Mouse (Mus musculus) spleen, postnatal 14 days (tissue): ENCODE data around the gene Gm20696.

ENCODE experiments used
- DNase-seq, 2 experiments: peaks; one replicate each; pipeline ENCODE4 v3.0.0; 2021 to 2022; ENCODE audit warnings: low spot score in 2 of 2

Gene Gm20696

DNA sequence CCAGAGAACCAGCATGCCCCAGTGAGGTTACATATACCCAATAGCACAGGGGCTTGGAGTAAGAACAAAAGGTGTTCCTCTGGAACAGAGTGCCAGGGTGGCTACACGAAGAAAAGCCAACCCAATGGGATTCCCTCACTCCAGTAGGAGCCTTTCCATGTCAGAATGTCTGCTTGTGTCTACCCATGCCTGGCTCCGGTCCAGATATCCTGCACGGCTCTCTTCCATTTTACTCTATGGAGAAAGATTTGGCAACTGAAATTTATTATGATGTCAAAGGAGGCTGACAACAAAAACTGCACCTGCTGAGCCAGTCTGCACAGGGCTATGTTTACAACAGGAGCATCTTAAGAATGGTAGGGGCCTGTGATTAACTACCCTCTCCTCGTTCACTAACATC, 377.4 kb downstream of the Gm20696 start:
- DNase-seq = no peak

- no peak for DNase-seq
Observed at GRCm38 (mm10) chr6:99285026-99285425, 381.6 kb downstream of the Gm20696 start.

DNA sequence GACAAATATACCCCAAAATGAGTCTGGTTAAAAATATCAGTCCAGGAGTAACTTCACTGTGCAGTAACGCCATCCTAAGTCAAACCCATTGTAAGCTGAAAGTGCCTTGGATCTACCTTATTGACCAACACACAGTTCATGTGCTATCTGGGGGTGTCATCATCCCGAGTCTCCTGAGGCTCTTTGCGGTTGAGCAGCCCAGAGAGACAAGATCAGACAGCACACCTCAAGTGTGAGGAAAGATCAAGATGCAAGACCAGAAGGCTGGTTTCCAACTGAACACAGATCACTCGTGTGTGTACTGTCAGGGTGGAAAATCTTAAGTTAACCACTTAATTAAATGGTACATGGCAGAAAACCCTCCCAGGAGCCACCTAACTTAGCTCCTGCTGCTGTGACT, 382.6 kb downstream of the Gm20696 start:
- no peak for DNase-seq

DNA sequence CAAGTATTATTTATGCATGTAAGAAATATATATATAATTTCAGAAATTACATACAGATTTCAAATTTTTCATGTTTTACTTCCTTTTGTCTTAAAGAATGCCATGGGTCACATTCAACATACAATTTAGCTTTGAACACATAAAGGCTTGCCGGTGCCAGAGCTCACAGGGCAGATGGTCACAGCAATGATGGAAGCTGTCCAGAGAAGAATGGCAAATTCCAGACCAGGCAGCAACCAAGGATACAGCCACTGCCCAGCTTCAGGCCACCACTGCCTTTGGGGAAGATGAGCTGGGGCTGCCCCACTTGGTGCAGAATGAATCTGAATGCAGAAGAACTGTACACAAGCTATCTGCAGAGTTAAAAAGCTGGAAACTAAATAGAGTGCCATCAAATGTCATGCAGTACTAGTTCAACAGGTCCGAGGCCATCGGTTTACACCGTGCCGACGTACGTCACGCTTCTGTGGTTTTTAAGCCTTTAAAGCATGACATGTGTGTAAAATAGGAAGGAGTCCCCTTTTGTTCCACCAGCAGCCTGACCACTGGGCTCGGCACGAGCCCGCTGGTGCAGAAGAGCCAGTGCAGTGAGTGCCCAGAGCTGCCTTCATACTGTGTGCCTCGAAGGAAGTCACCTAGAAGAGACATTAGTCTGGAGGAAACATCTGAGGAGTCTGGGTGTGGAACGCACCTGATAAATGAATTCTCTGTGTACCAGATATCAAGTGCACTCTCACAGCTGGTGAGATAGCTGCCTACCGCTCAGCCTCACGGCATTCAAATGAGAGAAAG, 383.5 kb downstream of the Gm20696 start:
- no peak for DNase-seq

DNA sequence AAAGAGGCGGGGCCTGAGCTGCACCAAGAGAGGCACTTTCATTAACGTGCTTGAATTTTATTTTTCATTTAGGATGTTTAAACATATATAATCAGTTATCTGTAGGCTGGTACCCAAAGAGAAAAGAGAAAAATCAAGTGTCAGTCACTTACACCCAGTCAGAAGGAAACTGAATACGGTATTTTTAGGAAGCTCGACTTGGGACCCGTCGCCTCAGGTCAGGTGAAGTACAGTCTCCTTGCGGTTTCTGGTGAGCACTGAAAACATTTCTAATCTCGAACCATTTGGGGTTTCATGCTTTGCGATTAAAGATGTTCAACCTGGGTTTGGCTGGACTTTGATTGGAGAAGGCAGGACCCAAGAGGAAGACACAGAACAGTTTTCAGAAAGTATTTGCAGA, 385.2 kb downstream of the Gm20696 start:
- no peak for DNase-seq

GRCm38 (mm10) chr6:99280619-99281018, 386.0 kb downstream of the Gm20696 start:
- DNase-seq = no peak

- DNase-seq = no peak
Observed at GRCm38 (mm10) chr6:99277251-99277650, 389.3 kb downstream of the Gm20696 start.

GRCm38 (mm10) chr6:99276297-99276653, 390.3 kb downstream of the Gm20696 start:
- no peak for DNase-seq

GRCm38 (mm10) chr6:99275381-99276296, 391.0 kb downstream of the Gm20696 start:
- DNase-seq = no peak

DNA sequence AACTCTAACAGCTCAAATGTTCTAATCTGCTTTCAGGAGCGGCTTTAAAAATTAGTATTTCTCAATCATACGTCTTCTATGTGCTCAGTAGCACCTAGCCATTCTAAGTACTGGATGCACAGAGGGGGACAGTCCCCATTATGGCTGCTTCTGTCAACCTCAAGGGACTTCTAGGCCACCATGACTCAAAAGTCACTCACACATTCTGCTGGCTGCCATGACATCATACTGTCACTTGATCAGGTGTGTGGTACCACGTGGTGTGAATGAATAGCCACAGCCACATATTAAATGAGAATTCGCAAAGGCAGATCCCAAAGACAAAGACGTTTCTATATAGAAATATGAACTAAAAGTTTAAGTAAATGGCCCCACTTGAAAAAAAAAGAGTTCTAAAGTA, 391.9 kb downstream of the Gm20696 start:
- DNase-seq = no peak

GRCm38 (mm10) chr6:99274222-99274621, 392.4 kb downstream of the Gm20696 start:
- DNase-seq = no peak

GRCm38 (mm10) chr6:99273177-99273576, 393.4 kb downstream of the Gm20696 start:
- no peak for DNase-seq

- no peak for DNase-seq
Observed at GRCm38 (mm10) chr6:99272174-99272573, 394.4 kb downstream of the Gm20696 start.

GRCm38 (mm10) chr6:99271741-99272140, 394.9 kb downstream of the Gm20696 start:
- DNase-seq = no peak

- DNase-seq = no peak
Observed at GRCm38 (mm10) chr6:99269921-99270320, 396.7 kb downstream of the Gm20696 start.

- DNase-seq = no peak
Observed at GRCm38 (mm10) chr6:99268171-99269061, 398.2 kb downstream of the Gm20696 start.

DNA sequence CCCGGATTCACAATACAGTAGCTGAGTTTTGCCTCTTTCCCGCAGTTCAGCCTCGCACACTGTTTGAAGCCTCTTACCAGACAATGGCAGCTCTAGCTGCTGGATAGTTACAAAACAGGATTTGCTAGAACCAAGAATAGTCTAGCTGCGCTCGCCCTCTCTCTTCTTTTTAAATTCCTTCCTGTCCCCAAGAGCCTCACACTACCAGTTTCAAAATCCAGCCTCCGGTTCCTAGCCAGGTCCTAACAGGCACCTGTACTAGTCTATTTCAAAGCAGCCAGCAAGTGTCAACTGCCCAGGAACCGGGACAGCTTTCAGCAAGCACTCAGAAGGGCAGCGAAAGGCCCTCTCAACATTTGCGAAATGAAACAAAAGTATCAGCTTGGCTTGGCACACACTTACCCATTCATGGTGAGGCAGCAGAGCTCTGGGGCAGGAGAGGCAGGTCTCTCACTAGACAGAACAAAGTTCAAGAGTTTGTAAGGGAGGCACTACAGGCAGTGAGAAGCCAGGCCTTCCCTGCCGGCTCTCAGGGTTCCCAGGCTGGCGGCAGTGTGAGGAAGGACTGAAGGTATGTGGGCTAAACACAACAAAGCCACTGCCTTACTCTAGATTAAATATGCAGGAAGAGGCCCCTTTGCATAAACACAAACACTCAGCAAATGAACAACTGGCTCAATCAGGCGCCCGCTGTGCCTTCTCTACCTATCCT, 400.5 kb downstream of the Gm20696 start:
- peak in 1 of 2 experiments; percentile 24 for DNase-seq

DNA sequence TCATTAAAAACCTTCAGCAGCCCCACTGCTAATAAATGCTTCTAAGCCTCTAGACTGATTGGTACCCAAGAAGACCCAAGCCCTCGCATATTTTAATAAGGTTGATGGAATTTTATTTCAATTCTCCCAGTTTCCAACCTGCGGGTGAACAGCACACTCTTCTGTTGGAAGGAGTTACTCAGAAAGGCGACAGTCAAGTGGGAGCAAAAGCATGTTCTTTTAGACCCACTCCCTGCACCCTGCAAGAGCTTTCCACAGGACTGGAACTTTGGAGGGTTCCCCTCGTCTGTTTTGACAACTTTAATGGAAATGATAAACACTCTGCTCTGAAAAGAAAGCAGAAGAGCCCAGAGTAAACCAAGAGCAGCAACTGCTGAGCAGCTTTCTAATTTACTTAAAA, 401.4 kb downstream of the Gm20696 start:
- no peak for DNase-seq

DNA sequence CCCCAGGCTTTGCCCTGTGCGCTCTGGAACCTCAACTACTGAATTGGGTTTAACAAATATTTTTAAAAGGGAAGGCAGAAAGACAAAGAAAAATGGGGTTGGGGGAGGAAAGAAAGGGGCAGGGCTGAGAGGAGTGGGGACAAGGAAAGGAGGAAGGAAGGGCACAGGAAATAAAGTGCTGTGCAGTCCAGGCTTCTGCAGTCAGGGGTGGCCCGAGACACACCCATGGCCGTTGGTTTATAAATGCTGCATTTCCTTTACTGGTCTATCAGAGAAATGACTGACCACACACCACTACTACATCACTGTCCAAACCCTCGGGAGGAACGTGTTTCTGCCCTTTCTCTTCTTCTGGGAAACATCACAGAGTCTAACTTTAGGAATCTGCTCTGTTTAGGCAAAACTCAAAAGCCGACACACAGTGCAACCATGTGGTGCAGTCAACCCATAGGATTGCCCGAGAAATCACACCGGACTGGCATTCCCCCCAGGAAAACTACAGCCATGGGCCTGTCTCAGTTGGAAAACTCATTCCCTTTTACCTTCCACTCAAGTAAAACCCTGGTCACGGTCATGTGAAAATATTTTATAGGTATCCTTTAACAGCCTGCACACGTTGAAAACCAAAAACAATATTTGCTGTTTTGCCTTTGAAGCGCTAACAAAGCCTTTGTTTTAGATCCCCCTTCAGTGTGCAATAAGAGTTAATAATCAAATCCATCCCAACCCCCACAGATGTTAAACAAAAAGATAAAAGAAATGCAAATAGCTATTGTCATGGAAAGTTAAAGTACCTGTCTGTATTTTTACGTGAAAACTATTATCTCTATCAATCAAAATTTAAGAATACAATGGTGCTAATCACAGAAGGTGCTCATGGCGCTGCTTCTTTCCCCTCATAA, 402.2 kb downstream of the Gm20696 start:
- DNase-seq = no peak

- no peak for DNase-seq
Observed at GRCm38 (mm10) chr6:99263886-99264185, 402.8 kb downstream of the Gm20696 start.
